Mouse (Mus musculus) left cerebral cortex, postnatal 25 days (tissue): ENCODE results near the gene Snx9. TPM values are rescaled to one million over a fixed set of nuclear protein-coding genes. Genes with fewer than 3 reads are reported as not detected.

Source experiments
- DNase-seq, 2 experiments: peaks; one replicate each; pipeline ENCODE4 v3.0.0; 2022; ENCODE audit warnings: low spot score in 2 of 2, mixed read lengths in 1 of 2
- intact Hi-C: fragments of 180-260 bp; cut with DNase I; formaldehyde crosslinking; loops from one replicate; pipeline ENCODE4 v1.15.1; 2025
- total RNA-seq, 2 experiments: library from RNA; stranded (reverse); gene quantifications; 2 replicates each; pipeline ENCODE4 v1.2.3; 2021

The Snx9 gene
- total RNA-seq, 2 experiments from 2014 or later = 13.1 to 13.2 TPM

DNA sequence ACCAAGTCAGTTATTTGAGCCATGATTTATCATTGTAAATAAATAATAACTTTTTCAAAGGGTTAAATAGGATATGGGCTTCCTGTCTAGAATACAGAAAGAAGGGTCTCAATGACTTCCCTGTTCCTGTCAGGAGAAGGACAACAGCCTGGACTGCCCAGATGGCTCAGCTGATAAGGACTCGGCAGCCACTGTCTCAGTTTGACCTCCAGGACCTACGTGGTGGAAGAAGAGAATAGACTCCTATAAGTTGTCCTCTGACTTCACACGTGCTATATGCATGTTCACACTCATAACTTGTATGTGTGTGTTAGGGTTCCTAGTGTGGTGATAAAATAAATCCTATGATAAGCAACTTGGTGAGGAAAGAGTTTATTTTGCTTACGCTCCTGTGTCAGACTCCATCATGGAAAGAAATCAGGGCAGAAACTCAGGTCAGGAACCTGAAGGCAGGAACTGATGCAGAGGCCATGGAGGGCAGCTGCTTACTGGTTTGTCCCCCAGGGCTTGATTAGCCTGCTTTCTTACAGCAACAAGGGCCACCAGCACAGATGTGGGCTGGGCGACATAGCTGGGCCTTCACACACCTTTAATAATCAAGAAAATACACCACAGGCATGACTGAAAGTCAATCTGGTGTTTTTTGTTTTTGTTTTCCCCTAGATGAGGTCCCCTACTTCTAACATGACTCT lies 1.4 kb upstream of the Snx9 start:
- no peak for DNase-seq
- intact Hi-C loops = loop anchor here (5.0 kb wide), 1 partner anchor 88 kb away; no protein-coding TSS in a partner anchor

GRCm38 (mm10) chr17:5840550-5841127 lies 490 bp upstream of the Snx9 start:
- intact Hi-C loops = loop anchor here (5.0 kb wide), 1 partner anchor 87 kb away; no protein-coding TSS in a partner anchor
- DNase-seq = peak in 1 of 2 experiments; percentile 14

DNA sequence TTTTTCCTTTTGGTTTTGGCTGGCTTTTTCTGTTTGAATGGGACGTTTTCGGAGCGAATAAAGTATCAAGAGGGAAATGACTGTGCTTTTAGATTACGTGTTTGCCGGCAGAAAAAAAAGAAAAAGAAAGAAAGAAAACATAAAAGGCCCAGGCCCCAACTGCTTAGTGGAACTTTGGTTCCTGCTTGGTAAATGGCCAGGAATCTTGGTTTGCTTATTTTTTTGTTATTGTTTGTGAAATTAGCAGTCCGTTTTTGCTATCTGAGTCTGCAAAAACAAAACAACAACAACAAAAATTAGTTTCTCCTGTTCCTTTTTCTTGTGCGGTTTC lies 779 bp downstream of the Snx9 start:
- intact Hi-C loops = loop anchor here (5.0 kb wide), 1 partner anchor 85 kb away; no protein-coding TSS in a partner anchor
- DNase-seq = no peak

DNA sequence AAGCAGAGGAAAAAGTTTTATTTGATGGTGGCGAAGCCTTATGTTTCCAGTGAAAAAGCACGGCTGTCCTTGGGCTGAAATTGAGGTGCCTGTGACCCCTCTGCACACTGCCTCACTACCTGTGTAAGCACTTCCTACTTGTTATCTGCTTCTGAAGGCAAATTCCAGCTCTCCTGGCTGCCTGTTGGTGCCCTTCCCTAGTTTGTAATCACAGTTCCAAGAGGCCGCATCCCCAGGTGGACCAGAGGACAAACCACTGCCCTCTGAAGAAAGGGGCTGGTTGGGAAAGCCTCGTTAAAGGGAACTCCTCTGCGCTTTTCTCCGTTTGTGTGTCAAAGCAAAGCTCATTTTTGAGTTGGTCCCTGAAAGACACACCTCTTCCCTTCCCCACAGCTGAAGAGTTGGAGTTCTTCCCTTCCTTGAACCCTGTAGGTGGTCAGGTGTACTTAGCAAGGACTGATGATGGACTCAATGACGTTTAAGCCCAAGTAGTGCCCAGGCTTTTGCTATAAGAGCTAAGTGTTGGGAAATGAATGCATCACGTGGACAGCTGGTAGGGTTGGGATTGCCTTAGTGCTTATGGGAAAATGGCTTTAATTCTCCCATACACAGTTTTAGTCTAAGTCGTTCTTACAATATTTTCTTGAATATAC lies 2.0 kb downstream of the Snx9 start:
- intact Hi-C loops = loop anchor here (5.0 kb wide), 1 partner anchor 84 kb away; no protein-coding TSS in a partner anchor
- no peak for DNase-seq

DNA sequence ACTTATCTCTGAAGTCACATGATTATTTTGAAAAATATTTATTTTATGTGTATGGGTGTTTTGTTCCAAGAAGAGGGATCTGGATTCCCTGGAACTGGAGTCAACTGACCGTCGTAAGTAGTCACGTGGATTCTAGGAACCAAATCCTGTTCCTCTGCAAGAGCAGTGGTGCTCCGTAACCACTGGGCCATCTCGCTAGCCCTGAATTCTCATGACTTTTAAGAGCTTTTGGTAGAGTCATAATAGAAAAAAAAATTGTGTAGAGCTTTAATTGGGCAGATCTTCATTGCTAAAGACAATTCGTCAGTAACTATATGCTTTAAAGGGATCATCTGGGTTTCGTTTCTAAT lies 2.5 kb downstream of the Snx9 start:
- intact Hi-C loops = loop anchor here (5.0 kb wide), 1 partner anchor 84 kb away; no protein-coding TSS in a partner anchor
- no peak for DNase-seq

DNA sequence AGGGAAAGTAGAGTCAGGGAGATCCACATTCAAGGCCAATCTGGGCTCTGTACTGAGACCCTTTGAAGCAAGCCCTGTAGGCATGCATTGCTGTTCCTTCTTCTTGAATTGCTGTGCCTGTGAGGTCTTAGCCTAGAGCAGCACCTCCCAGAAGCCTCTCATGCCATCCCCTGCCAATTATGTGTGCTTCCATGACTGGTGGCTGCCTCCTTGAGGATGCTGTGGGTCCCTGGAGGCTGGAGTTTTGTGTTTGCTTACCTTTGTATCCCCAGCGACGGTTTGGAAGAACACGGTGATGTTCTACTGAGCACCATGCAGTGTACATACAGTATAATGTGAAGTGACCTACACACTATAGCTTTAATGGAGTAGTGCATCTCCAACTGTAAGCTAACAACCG lies 4.2 kb downstream of the Snx9 start:
- DNase-seq = no peak
- intact Hi-C loops = no loop called here

- intact Hi-C loops = no loop called here
- no peak for DNase-seq
These were observed 5.0 kb downstream of the Snx9 start for GRCm38 (mm10) chr17:5846101-5846500.

DNA sequence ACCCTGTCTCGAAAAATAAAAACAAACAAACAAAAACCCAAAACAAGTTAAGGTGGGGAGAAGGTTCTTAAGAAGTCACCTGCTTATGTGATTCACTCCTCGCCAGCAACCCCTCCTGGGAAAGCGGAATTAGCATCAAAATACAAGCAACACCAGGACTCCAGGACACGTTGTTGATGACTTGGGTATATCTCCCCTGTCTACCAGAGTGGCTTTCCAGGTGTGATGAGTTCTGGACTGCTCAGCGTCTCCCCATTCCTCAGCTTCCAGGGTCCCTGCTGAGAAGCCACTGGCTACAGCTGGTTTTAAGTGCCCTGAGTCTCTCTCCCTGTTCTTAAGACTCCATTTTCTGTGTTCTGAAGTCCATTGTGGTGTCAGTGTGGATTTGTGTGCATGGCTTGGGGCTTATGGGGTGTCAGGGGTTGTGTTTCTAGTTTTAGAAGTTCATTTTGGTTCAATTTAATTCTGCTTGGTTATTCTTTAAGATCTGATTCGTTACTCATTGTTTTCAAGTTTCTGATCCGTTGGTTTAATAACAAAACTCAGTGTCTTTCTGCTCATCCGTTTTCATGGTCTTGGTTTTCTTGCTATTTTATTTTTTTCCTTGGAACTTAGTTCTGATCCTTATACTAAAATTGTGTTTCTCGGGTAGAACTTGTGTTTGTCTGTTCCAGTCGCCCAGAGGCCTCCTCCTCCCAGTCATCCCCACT lies 7.7 kb downstream of the Snx9 start:
- DNase-seq = no peak
- intact Hi-C loops = no loop called here

- DNase-seq = peak; percentile 65 to 71
- intact Hi-C loops = no loop called here
These were observed 8.3 kb downstream of the Snx9 start for GRCm38 (mm10) chr17:5849421-5849910.

- intact Hi-C loops = no loop called here
These were observed 8.9 kb downstream of the Snx9 start for GRCm38 (mm10) chr17:5850031-5850430.

GRCm38 (mm10) chr17:5850476-5850875 lies 9.3 kb downstream of the Snx9 start:
- DNase-seq = no peak
- intact Hi-C loops = no loop called here

More at GRCm38 (mm10) chr17:5850031-5850430, 8.9 kb downstream of the Snx9 start:
- no peak for DNase-seq

GRCm38 (mm10) chr17:5853936-5854335 lies 12.8 kb downstream of the Snx9 start:
- intact Hi-C loops = no loop called here
- no peak for DNase-seq

GRCm38 (mm10) chr17:5855560-5855959 lies 14.4 kb downstream of the Snx9 start:
- DNase-seq = no peak
- intact Hi-C loops = no loop called here

DNA sequence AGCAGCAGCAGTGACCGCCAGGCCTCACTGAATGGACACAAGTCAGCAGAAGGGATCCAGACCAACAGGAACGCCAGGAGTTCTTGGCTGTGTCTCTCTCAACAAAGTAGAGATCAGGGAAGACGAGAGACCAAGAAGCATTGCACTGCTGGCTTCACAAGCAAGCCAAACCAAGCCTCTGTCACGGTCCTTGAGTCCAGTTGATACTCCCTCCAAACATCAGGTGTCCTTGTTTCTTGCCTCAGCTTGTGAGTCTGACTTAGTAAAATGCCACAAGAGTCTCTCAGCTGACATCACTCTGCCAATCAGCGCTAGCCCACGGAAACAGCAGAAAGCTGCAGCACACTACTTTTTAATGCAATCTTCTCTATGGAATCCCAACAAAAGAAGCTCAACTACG lies 15.3 kb downstream of the Snx9 start:
- intact Hi-C loops = no loop called here
- no peak for DNase-seq

GRCm38 (mm10) chr17:5857206-5857605 lies 16.1 kb downstream of the Snx9 start:
- intact Hi-C loops = no loop called here
- no peak for DNase-seq

- intact Hi-C loops = no loop called here
- DNase-seq = no peak
These were observed 17.1 kb downstream of the Snx9 start for GRCm38 (mm10) chr17:5858209-5858608.

DNA sequence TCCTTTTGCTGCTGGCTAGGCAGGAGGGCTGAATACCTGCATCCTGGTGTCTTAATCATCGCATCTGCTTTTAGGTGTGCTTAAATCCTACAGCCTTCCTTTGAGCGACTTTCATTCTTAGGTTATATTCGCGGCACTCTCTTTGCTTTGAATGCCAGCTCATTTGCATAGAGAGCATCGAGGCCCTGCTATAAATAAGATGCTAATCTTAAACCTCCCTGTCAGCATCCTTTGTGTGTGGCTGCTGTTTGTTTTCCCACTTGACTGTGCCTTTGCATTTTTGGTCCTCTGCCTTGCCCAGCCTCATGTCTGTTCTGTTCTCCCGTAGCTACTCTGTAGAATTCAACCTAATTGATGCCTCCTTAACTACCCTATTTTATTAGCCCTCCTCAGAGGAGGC lies 21.2 kb downstream of the Snx9 start:
- intact Hi-C loops = no loop called here
- DNase-seq = peak in 1 of 2 experiments; percentile 51

DNA sequence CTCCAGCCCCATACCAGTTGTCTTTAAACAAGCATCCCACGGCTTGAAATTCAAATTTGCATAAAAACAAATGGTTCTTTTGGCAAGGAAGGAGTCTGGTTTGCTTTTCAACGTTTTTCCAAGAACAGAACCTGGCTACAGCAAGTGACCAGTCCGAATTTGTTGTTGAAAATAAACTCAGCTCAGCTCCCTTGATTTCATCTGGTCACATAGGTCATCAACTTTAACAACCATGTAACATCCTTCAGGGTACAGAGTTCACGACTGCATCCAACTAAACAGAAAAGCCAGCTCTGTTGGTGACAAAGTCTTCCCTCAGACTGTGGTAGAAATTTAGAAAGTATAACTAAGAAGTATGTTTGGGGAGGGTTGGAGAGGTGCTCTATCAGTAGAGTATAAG lies 21.7 kb downstream of the Snx9 start:
- intact Hi-C loops = no loop called here
- DNase-seq = no peak

- no peak for DNase-seq
- intact Hi-C loops = no loop called here
These were observed 22.6 kb downstream of the Snx9 start for GRCm38 (mm10) chr17:5863745-5864144.

- peak in 1 of 2 experiments; percentile 62 for DNase-seq
- intact Hi-C loops = no loop called here
These were observed 26.3 kb downstream of the Snx9 start for GRCm38 (mm10) chr17:5867456-5867855.
